In genomic region chr13:112809504-112810247, GRCm38 (mm10) we compare ENCODE assay signal across 16 mouse cellular contexts. TPM values are rescaled to one million over a fixed set of nuclear protein-coding genes. Genes with fewer than 3 reads are reported as not detected.
DNase-seq lines count a peak whose midpoint lies in the region; ATAC-seq lines count a peak whose summit lies in the region.
"Had no signal": no experiment of that assay in that cellular context is flagged by ENCODE, and none has a peak within 500 bp of the region (broad histone marks: within the 10 kb centered on the region; RNA-seq: fewer than 3 reads in every experiment).

No protein-coding gene starts in this region.

- no peak for ATAC-seq in heart, embryonic 15.5 days (replicated peaks; ENCODE audit: insufficient number of reproducible peaks, insufficient read depth, low FRiP score, low read depth)
- peak; percentile 79 for ATAC-seq in activated CD4-positive, CD25-positive, alpha-beta regulatory T cell, adult 4 months
- ATAC-seq in liver, embryonic 15.5 days (ENCODE audit: insufficient read depth) = peak; percentile 30; the same call in 1 of the 2 replicates
- ATAC-seq: intestine, embryonic 16.5 days had no signal

- DNase-seq in heart, postnatal 25 days (ENCODE audit: low spot score) = no peak
- DNase-seq in CD4-positive, CD25-positive, alpha-beta regulatory T cell, adult 2 months (ENCODE audit: low read depth, low spot score) = peak; percentile 58
- DNase-seq in frontal cortex, postnatal 10 days (ENCODE audit: low spot score in 2 of 2) = no peak
- DNase-seq in kidney, postnatal 10 days = no peak
- DNase-seq: cerebellum, postnatal 25 days; gastrocnemius, postnatal 36 days; kidney, postnatal 4 days; layer of hippocampus, postnatal 36 days; right cerebral cortex, adult 18-20 months; spleen, adult 18-20 months had no signal

- no peak overlapping the region for H3K4me3 ChIP-seq in heart, embryonic 15.5 days
- no peak overlapping the region for H3K4me3 ChIP-seq in liver, embryonic 15.5 days (replicated peaks)
- H3K4me3 ChIP-seq: embryonic facial prominence, embryonic 10.5 days; stomach, embryonic 15.5 days had no signal

- no peak overlapping the region for H3K9ac ChIP-seq in heart, embryonic 15.5 days
- H3K9ac ChIP-seq in liver, embryonic 15.5 days = peak overlapping the region; percentile 46; the same call in 1 of the 2 replicates
- H3K9ac ChIP-seq: stomach, embryonic 15.5 days had no signal

- peaks cover 23% of the 10 kb centered on the region for H3K4me1 ChIP-seq in heart, embryonic 15.5 days (replicated peaks)
- peaks cover 75% of the 10 kb centered on the region for H3K4me1 ChIP-seq in liver, embryonic 15.5 days (replicated peaks)

- H3K4me2 ChIP-seq in heart, embryonic 15.5 days = no peak overlapping the region
- H3K4me2 ChIP-seq in liver, embryonic 15.5 days = peak overlapping the region; percentile 37
- H3K4me2 ChIP-seq: stomach, embryonic 15.5 days had no signal

- H3K9me3 ChIP-seq in heart, embryonic 15.5 days (replicated peaks) = no peaks in the 10 kb centered on the region
- H3K9me3 ChIP-seq in liver, embryonic 15.5 days (replicated peaks) = no peaks in the 10 kb centered on the region
- H3K9me3 ChIP-seq: stomach, embryonic 15.5 days had no signal

- WGBS in heart, embryonic 15.5 days = 43% methylated on average over 7 of the region's 7 CpGs
- 42% methylated on average over 7 of the region's 7 CpGs for WGBS in liver, embryonic 15.5 days (ENCODE audit: insufficient replicate concordance)

- H3K27me3 ChIP-seq in heart, embryonic 15.5 days = no peaks in the 10 kb centered on the region
- no peaks in the 10 kb centered on the region for H3K27me3 ChIP-seq in liver, embryonic 15.5 days
- H3K27me3 ChIP-seq: stomach, embryonic 15.5 days had no signal

- intact Hi-C loops in heart, postnatal 25 days (cut with DNase I) = no loop called here

- peaks cover 14% of the 10 kb centered on the region for H3K36me3 ChIP-seq in heart, embryonic 15.5 days
- H3K36me3 ChIP-seq in liver, embryonic 15.5 days (replicated peaks) = peaks cover 31% of the 10 kb centered on the region

- H3K27ac ChIP-seq in heart, embryonic 15.5 days = peak overlapping the region; percentile 42; the same call in 1 of the 2 replicates
- peak overlapping the region; percentile 77 for H3K27ac ChIP-seq in liver, embryonic 15.5 days (replicated peaks)
- H3K27ac ChIP-seq: embryonic facial prominence, embryonic 10.5 days; stomach, embryonic 15.5 days had no signal

RNA-seq across cellular contexts. Expression of gene Plpp1, which starts 9.1 kb away (rescaled TPM):
- 54.1 and 61.2 TPM in 2 replicates for polyA plus RNA-seq in heart, embryonic 15.5 days (2015; fragmentation: Nextera tagmentation; extraction: Ambion mirVana)
- total RNA-seq in heart, postnatal 25 days (2021) = 10 to 100 TPM; 59.4 to 63.6 TPM
- 1 to 10 TPM; 1.6 to 1.8 TPM for polyA plus RNA-seq in activated CD4-positive, CD25-positive, alpha-beta regulatory T cell, adult 4 months (2017; shearing (Covaris generic))
- polyA plus RNA-seq in liver, embryonic 15.5 days (2015; fragmentation: Nextera tagmentation; extraction: Ambion mirVana) = 42.1 and 45.6 TPM in 2 replicates

Comparison
In these comparisons a context has a peak if more than half of its experiments do, and no peak if none do; other contexts are left out.
1. RNA of gene Plpp1, which starts 9.1 kb away (polyA plus RNA-seq): 54.1 to 61.2 TPM in heart, embryonic 15.5 days and 42.1 to 45.6 TPM in liver, embryonic 15.5 days; 1.6 to 1.8 TPM in activated CD4-positive, CD25-positive, alpha-beta regulatory T cell, adult 4 months; every median in the first group is over 10 times any median in the second.